ENCODE assay signal across 9 mouse cellular contexts in genomic region chr16:94536417-94537158, GRCm38 (mm10). TPM values are rescaled to one million over a fixed set of nuclear protein-coding genes. Genes with fewer than 3 reads are reported as not detected.
DNase-seq lines count a peak whose midpoint lies in the region; ATAC-seq lines count a peak whose summit lies in the region.
"Had no signal": no experiment of that assay in that cellular context is flagged by ENCODE, and none has a peak within 500 bp of the region (broad histone marks: within the 10 kb centered on the region; RNA-seq: fewer than 3 reads in every experiment).

No protein-coding gene starts in this region.

- DNase-seq in urinary bladder, postnatal 14 days (ENCODE audit: low spot score), result peak; percentile 28
- no peak for DNase-seq in urinary bladder, postnatal 25 days (ENCODE audit: low spot score)
- peak; percentile 81 to 88 for DNase-seq in heart, adult 9 months (ENCODE audit: low spot score in 2 of 2)
- no peak for DNase-seq in limb, embryonic 10.5 days (ENCODE audit: low spot score)
- no peak for DNase-seq in forebrain, embryonic 10.5 days (ENCODE audit: extremely low spot score, low spot score)
- DNase-seq in T-cell, adult 2 months (ENCODE audit: low spot score), result no peak

- H3K9me3 ChIP-seq in limb, embryonic 10.5 days (replicated peaks), result no peaks in the 10 kb centered on the region
- H3K9me3 ChIP-seq in forebrain, embryonic 10.5 days, result no peaks in the 10 kb centered on the region
- H3K9me3 ChIP-seq: hindbrain, embryonic 15.5 days had no signal

- H3K4me1 ChIP-seq in limb, embryonic 10.5 days, result 0 out of 2 replicates have a peak, but pooled peaks cover 11% of the 10 kb centered on the region
- no peaks in the 10 kb centered on the region for H3K4me1 ChIP-seq in forebrain, embryonic 10.5 days
- H3K4me1 ChIP-seq: hindbrain, embryonic 15.5 days had no signal

- no peaks in the 10 kb centered on the region for H3K36me3 ChIP-seq in limb, embryonic 10.5 days
- H3K36me3 ChIP-seq in forebrain, embryonic 10.5 days (replicated peaks), result no peaks in the 10 kb centered on the region
- H3K36me3 ChIP-seq: hindbrain, embryonic 15.5 days had no signal

- H3K4me3 ChIP-seq in limb, embryonic 10.5 days, result no peak overlapping the region
- H3K4me3 ChIP-seq in forebrain, embryonic 10.5 days, result no peak overlapping the region
- H3K4me3 ChIP-seq: hindbrain, embryonic 15.5 days had no signal

- H3K27me3 ChIP-seq in limb, embryonic 10.5 days (ENCODE audit: low read depth, poor library complexity, severe bottlenecking), result no peaks in the 10 kb centered on the region
- H3K27me3 ChIP-seq in forebrain, embryonic 10.5 days (ENCODE audit: poor library complexity, severe bottlenecking), result no peaks in the 10 kb centered on the region
- H3K27me3 ChIP-seq: hindbrain, embryonic 15.5 days had no signal

- no peak for ATAC-seq in monocyte, adult 5-6 weeks (replicated peaks; ENCODE audit: insufficient number of reproducible peaks, low FRiP score, low TSS enrichment, poor library complexity, severe bottlenecking)
- ATAC-seq in frontal cortex, adult (ENCODE audit: low TSS enrichment), result no peak

- 0 out of 2 replicates have a peak overlapping the region, but pooled peaks have one; percentile 15 for H3K27ac ChIP-seq in limb, embryonic 10.5 days
- H3K27ac ChIP-seq in forebrain, embryonic 10.5 days, result no peak overlapping the region
- H3K27ac ChIP-seq: hindbrain, embryonic 15.5 days had no signal

- WGBS in limb, embryonic 10.5 days, result 80% methylated on average over 7 of the region's 7 CpGs
- 84% methylated on average over 7 of the region's 7 CpGs for WGBS in forebrain, embryonic 10.5 days

RNA-seq across cellular contexts. Expression of gene Vps26c, which starts 10.0 kb away (rescaled TPM):
- 53.2 and 57.9 TPM in 2 replicates for polyA plus RNA-seq in limb, embryonic 10.5 days (2016; fragmentation: Nextera tagmentation; extraction: Ambion mirVana)
- 27.9 to 44.3 TPM (median 39.2 TPM) in 3 replicates for total RNA-seq in monocyte, adult 5-6 weeks (2017)
- polyA plus RNA-seq in forebrain, embryonic 10.5 days (2016; fragmentation: Nextera tagmentation; extraction: Ambion mirVana), result 55.8 and 56.1 TPM in 2 replicates

RNA-seq across cellular contexts. Expression of gene Dyrk1a, which starts 33.2 kb away (rescaled TPM):
- 8.2 and 8.9 TPM in 2 replicates for polyA plus RNA-seq in limb, embryonic 10.5 days (2016; fragmentation: Nextera tagmentation; extraction: Ambion mirVana)
- total RNA-seq in monocyte, adult 5-6 weeks (2017), result 87.6 to 107 TPM (median 95.1 TPM) in 3 replicates
- polyA plus RNA-seq in forebrain, embryonic 10.5 days (2016; fragmentation: Nextera tagmentation; extraction: Ambion mirVana), result 9.1 TPM in 2 replicates

Comparison
In these comparisons a context has a peak if more than half of its experiments do, and no peak if none do; other contexts are left out.
1. DNase-seq: peak in urinary bladder, postnatal 14 days (single experiment) and heart, adult 9 months (2 of 2); none in urinary bladder, postnatal 25 days (single experiment), limb, embryonic 10.5 days (single experiment), forebrain, embryonic 10.5 days (single experiment) and T-cell, adult 2 months (single experiment).